Mouse (Mus musculus) left cerebral cortex, adult 9 months (tissue): ENCODE measurements around the gene Hcn1.

Experiments used
- DNase-seq, 2 experiments: peaks; one replicate each; pipeline ENCODE4 v3.0.0; 2022; ENCODE audit warnings: low spot score in 2 of 2

Gene Hcn1

DNA sequence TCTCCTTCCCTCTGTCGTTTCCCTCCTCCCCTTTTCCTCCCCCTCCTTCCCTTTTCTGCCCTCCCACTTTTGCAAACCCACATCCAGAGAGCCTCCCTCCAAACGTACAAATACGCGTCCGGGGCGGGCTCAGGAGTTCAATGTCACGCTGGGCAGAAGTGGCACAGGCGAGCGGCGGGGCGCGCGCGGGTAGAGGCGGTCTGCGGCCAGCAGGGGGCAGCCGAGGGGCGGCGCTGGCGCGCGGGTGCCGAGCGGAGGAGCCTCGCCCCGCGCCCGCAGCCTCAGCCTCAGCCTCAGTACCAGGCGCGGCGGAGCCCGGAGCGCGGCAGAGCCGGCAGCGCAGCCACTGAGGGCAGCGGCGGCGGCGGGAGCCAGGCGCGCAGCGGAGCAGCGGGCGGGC, at the start of gene Hcn1:
TSS of gene Hcn1 (plus strand) at position 140 of the 400 bp plus-strand sequence.
- DNase-seq: peak; percentile 52 to 80

DNA sequence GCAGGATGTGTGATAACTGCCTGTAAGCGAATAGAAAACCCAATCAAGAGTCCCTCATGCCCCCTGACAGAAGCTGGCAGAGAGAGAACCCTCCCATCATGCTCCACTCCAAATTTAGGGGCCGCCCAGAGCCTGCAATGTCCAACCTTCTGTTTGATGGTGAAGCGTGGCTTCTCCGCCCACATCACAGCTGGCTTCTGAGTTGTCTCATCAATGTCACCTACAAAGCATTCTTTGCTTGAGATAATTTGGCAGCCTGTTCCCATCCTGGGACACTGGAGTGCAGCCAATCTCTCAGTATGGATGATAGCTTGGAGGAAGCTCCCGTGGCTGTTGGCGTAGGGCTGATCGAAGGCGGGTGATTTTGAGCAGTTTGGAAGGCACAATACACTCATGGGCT, 34.9 kb upstream of the Hcn1 start:
- DNase-seq: peak; percentile 25 to 78

DNA sequence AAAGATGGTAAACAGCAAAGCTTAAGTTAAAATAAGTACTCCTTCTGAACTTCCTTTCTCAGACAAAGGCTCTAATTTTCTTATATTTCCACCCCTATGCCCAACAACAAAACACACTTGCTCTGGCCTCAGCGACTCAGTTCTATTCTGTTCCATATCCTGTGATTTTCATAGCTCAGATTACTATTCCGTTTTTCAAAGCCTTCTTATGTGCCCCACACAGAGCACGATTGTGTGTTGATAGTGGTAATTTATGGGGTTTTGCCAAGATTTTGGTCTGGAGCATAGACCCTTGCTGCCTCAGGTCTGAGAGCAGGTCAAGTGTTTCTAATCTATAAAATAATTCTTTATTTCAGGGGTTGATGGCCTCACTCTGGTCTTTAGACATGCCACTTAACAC, 30.4 kb upstream of the Hcn1 start:
- DNase-seq: no peak

DNA sequence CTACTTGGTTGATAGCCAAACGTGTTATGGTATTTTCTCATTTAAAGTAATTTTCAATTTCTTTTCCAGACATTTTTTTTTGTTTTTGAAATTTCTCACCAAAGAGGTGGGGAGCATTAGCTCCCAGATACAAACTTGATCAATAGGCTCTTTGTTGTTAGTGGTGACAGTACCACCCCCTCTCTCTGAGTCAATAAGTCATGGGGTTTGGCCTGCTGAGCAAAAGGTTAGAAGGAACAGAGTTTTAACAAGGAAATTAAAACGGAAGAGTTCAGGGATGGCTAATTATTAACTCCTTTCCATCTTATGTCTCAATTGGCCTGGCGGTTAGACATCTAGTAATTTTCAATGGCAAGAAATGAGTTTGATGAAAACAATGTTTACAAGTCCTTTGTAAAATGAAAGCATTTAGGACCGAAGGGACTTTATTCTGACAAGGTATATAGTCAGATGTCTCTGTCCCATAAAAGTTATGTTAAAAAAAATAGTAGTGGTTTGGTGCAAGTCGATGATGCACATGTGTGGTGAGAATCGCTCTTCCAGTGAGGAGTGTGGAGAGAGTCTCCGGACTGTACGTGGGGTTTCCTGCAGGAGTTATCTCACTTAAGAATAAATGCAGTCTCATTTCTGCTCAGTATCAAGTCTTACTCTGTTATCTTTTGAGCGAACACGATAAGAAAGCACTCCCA, 7.5 kb upstream of the Hcn1 start:
- DNase-seq: no peak

DNA sequence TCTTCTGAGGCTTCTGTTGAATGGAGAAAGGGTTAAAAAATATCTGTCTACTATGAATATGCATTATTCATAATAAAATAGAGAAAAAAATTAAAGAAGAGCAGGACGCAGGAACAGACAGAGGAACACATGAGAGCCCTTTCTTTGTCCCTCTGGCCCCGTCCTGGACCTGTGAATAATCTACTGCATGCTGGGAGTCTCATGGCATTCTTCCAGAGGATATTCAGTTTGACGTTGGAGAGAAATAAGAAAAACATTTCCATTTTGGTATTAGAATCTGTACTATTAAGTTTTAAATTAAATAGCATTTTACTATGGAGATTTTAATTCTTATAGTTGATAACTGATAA, 7.0 kb upstream of the Hcn1 start:
- no peak for DNase-seq

DNA sequence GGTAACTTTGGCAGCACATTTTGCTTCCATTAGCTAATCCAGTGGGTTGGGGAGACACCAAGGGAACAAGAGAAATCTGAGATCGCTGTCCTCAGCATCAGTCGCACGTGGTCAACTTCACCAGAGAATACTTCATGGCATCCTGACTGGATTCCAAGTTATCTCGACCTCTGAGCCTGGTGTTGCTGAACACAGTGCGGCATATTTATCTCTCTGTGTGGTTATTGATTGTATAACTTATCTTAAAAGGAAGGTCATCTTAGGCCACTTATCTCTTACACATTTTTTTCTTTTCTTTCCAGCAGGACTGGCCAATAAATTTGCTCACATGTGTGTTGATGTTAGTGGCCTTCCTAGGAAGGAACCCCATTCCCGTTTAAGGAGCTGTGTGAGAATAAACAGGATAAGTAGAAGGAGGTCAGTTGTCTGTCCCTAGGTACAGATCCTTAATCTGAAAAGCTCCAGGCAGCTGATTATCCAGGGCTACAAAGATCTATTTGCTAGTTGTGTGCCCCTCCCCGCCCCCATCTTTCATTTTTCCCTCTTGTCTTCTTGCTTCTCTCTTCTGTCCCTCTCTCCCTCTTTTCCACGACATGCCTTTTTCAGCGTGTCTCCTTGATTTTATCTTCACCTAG, 672 bp upstream of the Hcn1 start:
- no peak for DNase-seq

DNA sequence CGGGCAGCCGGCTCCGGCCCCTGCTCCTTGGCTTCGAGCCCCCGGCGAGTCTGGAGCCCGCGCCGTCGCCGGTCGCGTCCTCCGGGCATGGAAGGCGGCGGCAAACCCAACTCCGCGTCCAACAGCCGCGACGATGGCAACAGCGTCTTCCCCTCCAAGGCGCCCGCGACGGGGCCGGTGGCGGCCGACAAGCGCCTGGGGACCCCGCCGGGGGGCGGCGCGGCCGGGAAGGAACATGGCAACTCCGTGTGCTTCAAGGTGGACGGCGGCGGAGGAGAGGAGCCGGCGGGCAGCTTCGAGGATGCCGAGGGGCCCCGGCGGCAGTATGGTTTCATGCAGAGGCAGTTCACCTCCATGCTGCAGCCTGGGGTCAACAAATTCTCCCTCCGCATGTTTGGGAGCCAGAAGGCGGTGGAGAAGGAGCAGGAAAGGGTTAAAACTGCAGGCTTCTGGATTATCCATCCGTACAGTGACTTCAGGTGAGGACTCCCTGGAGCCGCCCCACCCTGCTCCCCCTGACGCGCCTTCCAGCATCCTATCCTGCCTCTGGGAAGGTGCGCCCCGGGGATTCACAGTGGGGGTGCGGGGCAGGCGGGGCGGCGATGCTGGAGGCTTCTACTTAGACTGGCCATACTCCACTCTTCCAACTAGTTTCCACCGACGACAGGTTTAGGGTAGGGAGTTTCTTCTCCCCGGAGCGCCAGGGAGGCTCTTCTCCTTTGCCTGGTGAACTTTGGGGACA, 668 bp downstream of the Hcn1 start:
- peak in 1 of 2 experiments; percentile 22 for DNase-seq

DNA sequence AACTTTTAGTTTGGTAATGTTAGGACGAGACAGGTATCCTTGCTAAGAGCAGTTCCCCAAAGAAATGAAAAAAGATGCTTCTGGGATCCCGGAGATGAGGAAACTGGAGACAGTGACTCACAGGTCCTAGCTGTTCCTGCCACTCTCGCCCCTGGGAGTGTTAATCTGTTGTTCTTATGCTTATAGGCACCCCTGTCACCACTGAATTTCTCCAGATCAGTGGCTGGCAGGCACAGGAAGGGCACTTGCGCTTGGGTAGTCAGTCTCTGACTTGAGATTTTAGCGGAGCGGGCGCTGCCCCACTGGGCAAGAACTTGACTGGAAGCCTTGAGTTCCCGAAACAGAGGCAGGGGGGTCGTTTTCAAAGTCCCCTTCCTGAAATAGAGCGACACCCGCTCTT, 1.3 kb downstream of the Hcn1 start:
- DNase-seq: peak in 1 of 2 experiments; percentile 22

DNA sequence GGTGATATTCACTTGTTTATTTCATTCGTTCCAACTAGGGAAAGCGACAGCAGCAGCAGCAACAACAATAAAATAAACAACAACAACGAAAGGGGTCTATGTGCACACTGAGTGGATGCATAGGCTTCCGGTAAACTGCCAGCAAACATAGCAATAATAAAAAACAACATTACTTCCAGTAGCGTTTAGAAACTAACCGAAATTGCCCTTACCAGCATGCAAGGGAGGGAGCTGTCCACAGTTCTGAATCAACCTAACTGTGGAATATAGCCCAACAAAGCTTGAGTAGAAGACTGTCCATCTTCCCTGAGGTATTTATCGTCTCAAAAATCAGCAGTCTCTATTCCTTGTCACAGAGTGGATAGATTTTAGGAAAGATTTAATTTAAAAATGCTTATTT, 2.0 kb downstream of the Hcn1 start:
- no peak for DNase-seq

DNA sequence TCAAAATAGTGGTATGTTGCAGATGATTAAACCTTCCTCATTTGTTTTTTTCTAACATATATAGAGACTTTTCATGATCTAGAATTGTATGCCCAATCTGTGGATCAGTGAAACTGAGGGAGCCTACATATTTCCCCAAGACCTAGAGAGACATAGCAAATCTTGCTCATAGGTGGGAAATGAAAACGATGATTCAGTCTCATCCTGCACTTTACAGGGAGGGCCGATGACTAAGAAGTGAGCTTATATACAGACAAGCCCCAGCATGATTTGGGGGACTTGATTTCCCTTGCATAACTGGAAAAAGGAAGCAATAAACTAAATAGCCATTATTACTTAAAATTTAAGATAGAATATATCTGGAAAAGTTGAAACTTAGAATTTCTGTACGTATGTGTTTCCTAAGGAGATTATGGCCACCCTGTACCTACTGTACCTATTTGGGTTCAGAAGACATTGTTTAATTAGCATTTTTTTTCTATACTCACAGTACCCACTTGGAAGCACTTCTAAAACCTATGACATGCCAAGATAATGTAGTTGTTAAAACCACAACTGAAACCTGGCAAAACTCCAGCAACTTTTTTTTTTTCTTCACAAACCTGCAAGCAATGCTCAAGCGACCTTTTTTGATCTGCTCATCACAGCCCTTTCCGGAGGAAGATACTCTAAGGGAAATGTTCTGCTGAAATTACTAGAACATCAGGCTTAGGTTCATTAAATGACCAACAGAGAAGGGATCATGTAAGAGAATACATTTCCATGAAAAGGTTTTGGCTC, 3.0 kb downstream of the Hcn1 start:
- DNase-seq: peak in 1 of 2 experiments; percentile 28

DNA sequence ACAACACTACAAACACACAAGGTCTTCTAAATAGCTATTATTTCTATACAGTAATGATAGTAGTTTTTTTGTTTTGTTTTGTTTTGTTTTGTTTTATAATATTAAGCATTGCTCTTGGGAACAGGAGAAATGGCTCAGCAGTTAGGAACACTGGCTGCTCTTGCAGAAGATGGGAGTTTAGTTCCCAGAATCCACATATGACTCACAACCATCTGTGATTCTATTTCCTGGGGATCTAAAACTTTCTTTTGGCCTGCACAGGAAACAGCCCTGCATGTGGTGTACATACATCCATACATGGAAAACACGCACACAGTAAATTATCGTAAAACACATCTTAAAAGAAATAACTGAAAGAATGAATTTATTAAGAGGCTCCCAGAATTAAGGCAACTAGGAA, 9.8 kb downstream of the Hcn1 start:
- no peak for DNase-seq

DNA sequence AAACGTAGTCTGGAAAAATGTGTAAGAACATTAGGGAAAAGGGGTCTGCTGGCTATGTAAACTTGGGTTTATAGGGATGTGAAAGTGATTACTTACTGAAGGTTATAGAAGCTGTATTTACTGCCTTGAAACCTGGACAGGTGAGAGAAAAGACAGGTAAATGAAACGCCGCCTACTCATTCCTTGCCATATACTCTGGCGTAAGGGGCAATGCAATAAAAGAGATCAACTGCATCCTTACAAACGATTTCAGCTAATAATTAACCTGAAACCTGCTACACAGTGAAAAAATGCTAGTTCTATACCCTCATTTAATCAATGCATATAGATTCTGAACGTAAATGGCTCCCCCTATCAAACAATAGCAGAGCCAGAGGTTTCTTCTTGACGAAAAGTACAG, 17.4 kb downstream of the Hcn1 start:
- DNase-seq: no peak

DNA sequence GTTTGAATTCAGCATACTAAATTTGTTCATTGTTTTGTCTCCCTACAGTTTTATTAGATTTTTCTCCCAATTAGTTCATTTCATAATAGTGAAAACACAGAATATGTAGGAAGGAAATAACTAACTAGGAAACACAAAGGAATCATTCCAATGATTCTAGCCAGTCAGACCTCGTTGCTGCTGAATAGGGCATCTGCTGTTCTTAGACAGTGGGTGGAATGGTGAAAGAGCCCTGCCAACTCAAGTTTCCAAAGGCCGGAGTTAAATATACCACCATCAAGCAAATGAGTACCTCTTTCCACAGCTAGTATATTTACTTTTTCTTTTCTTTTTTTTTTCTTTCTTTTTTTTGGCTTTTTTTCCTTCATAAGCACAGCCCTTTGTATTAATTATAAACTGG, 55.4 kb downstream of the Hcn1 start:
- DNase-seq: peak in 1 of 2 experiments; percentile 22

DNA sequence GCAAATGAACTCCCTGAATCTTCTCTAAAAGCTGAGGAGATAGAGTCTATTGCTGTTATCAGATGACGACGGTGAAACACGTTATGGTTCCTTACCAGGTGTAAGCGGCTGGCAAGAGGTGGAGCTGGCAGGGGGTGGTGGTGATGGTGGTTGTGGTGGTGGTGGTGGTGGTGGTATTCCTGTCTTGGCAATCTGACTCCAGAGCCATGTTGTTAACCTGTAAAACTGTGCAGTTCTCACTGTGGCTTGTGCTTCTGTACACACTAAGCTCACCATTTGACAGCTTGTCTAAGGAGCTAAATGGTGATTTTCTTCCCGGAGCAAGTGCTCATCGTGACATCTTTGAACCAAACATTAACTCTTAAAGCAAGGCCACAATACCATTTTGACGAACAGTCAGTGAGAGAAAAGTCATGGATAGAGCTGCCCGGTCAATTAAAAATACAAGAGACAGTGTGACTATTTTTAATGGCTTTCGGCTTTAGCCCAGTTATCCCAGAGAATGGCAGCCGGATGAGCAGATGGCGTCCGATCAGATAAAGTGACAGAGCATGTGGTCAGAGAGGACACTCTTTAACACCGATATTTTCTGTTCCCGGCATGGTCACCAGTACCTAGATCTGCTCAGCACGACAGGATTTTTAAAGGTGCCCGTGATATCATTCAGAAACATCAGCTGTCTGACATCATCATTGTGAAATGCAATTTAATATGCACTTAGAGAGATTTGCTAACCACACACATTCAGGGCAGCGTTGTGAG, 56.5 kb downstream of the Hcn1 start:
- DNase-seq: no peak

DNA sequence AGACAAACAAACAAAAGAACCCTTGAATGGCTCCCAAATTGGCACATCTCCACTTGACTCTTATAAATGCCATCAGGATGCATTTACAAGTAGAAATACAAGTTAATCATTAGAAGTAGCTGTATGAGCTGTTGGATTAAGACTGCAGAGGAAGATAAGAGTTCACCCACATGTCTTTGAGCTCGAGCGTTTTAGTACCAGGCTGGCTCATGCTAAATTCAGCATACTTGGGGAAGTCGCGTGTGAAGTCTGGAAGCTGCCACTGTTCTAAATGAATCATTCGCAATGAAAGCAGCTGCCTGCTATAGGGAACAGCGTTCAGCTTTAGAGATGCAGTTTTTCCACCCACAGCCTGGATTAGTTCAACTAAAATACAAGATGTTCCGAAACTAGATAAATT, 57.4 kb downstream of the Hcn1 start:
- DNase-seq: peak; percentile 71 to 88

DNA sequence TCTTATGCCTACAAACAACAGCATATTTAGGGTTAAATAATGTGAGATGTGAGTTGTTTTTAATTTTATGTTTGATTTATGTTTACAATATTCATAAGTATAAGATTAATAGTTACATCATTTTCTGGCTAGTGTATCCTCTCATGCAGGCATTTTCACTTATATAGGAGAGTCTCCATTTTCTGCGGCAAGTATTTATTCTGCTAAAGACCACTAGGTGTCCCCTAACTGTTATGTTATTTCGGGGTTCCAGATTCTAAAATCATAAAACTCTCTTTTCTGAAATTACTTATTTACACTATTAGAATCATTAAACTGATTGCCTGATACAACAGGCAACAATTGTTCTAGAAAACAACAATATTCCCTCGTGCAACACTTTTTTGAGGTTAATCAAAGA, 60.5 kb downstream of the Hcn1 start:
- DNase-seq: no peak

DNA sequence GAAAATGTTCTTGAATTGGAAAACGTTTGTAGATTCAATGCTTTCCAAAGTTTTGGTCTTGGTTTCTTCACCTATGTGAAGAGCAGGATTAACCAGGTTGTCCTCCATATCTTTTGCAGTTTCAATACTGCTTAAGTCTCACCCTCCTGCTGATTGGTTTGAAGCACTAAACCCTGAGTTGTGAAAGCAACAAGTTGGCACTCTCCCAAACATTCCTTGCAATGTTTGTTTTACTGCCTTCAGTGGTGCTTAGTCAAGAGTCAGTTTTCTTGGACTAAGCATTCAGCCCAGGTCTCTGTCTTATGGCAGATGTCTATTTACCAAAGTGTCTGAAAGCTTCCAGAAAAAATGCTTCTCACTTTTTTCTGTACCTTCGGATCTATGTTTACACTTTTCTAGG, 67.2 kb downstream of the Hcn1 start:
- no peak for DNase-seq

DNA sequence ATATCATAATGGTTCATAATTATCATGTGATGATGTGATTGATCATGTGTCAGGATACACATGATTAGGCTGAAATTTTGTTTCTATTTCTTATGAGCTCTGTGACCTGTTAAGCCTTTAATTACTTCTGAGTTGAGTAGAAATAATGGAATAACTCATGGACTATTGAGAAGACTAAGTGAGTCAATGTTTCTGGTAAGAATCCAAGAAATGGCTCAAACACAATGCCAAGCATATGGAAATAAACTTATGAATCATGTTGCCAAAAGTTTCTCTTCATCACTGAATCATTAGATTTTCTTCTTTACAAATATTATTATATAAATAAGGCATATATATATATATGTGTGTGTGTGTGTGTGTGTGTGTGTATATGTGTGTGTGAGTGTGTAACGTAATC, 69.7 kb downstream of the Hcn1 start:
- no peak for DNase-seq

DNA sequence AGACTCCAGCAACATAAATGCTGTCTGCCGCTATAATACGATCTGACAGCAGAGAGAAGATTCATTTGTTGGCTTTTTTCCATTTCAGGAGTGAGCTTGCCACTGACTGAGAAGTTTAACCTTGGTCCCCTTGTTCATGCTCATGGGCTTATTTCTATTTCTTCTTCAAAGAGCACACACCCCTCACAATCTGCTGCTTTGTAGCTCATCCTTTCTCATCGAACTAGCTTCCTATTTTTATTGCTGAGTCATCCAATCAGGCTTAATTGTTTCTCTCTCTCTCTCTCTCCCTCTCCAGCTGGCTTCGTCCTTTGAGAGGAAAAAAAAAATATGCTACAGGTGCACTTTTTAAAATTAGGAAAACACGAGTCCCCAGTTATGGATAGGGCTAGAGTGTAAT, 74.3 kb downstream of the Hcn1 start:
- no peak for DNase-seq

DNA sequence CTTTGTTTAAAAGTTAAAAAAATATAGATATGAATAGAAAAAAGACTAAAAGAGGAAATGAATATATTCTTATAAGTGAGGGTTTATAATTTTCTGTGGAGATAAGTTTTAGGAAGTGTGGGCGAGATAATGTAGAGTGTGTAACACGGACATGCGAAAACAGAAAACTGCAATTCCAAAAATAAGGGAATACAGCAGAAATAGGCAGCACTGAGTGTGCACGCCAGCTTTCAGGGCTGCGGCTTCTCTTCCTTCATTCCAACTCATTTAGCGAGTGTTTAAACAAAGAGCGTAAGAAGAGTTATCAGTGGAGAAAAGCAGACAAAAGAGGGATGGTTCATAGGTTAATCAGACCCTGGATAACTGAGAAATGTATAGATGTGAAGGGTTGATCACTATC, 85.5 kb downstream of the Hcn1 start:
- DNase-seq: no peak

DNA sequence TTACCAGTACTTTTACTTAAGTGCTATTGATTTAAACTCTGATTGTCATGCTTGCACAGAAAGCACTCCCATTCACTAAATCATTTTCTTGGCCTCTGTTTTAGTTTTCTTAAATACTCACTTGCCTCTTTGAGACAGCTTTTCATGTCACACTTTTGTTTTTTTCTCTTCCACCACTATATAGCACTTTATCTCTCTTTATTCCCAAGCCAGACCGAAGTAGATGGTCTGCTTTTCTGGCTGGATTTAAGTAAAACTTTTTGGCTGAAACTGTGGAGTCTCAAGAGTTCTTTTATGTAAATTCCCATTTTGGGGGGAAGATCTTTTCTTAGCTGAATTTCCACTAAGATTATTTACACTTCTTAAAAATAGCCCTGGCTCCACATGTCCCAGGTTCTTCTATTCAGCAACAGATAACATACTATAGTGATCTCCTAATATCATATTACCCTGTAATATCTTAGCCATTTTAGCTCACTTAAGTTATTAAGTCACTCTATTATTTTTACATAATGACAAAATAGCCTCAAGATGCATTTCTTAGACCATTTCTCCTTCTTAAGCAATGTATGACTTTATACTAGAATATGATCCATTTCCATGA, 92.7 kb downstream of the Hcn1 start:
- no peak for DNase-seq
